Mouse (Mus musculus): ENCODE data around the gene Foxa3.
"Not testable (repeated sequence)": the region's sequence is repeated elsewhere in the genome, so short reads cannot be mapped to it uniquely, and the experiment has no call there.

Gene Foxa3

GRCm38 (mm10) chr7:19023357-19023814 lies at the start of gene Foxa3:
Gene Foxa3, minus strand, starts transcription at chr7:19023538.
- DNase-seq: peak; percentile 43

DNA sequence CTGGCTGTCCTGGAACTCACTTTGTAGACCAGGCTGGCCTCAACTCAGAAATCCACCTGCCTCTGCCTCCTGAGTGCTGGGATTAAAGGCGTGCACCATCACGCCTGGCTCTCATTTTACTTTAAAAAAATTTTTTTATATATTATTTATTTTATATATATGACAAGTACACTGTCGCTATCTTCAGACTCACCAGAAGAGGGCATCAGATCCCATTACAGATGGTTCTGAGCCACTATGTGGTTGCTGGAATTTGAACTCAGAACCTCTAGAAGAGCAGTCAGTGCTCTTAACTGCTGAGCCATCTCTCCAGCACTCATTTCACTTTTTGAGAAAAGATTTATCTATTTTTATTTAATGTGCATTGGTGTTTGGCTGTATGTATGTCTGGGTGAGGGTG lies 47.7 kb upstream of the Foxa3 start:
- DNase-seq: not testable (repeated sequence)

GRCm38 (mm10) chr7:19069500-19069899 lies 46.2 kb upstream of the Foxa3 start:
- DNase-seq: no peak

DNA sequence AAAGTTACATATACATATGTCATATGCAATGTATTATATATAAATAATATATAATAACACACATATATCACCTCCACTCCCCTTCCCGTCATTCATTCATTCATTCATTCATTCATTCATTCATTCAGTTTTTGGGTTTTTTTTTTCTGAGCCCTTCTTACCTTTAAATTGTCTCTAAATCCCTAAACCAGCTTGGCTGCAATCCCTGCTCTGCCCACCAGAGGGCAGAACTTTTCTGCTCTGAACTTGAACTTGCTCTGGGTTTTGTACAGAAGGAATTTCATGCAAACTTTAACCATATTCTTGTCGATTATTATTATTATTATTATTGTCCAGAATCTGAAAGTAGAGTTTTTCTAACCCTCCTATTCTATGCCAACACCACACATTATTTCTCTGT lies 45.4 kb upstream of the Foxa3 start:
- peak; percentile 83 for DNase-seq

DNA sequence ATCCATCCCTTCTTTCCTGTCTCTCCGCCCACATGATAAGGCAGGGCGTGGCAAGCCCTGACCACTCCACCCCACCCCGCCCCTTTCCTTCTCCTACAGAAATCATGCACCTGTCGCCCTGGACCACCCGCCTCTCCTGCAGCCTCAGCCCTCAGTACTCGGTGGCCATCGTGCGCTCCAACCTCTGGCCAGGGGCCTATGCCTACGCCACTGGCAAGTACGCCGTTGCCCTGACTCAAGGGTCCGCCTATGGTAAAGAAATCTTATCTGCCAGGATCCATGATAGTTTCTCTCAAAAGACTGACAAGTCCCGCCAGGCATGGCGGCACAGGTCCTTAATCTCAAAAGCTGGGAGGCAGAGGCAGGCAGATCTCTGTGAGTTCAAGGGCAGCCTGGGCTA lies 44.6 kb upstream of the Foxa3 start:
- DNase-seq: no peak

GRCm38 (mm10) chr7:19067063-19067462 lies 43.7 kb upstream of the Foxa3 start:
- DNase-seq: no peak

- DNase-seq: no peak
These were observed 42.6 kb upstream of the Foxa3 start for GRCm38 (mm10) chr7:19065896-19066295.

GRCm38 (mm10) chr7:19057405-19057804 lies 34.1 kb upstream of the Foxa3 start:
- DNase-seq: no peak

DNA sequence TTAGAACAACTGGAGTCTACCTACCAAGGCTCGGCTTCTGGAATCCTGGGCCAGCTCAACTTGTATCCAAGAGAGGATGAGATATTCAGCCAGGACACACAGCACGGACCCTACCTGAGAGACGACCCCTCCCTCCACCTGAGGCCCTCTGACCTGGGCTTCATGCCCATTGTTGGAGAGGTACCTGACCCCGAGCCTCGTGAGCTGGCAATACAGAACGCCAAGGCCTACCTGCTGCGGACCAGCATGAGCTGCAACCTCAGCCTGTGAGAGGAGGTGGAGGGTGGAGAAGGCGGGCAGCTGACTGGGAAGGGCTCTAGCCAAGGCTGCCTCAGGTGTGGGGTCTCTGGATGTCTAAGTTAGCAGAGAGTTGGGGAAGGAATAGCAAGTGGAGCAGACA lies 31.8 kb upstream of the Foxa3 start:
- DNase-seq: no peak

- no peak for DNase-seq
These were observed 31.4 kb upstream of the Foxa3 start for GRCm38 (mm10) chr7:19054777-19055076.

DNA sequence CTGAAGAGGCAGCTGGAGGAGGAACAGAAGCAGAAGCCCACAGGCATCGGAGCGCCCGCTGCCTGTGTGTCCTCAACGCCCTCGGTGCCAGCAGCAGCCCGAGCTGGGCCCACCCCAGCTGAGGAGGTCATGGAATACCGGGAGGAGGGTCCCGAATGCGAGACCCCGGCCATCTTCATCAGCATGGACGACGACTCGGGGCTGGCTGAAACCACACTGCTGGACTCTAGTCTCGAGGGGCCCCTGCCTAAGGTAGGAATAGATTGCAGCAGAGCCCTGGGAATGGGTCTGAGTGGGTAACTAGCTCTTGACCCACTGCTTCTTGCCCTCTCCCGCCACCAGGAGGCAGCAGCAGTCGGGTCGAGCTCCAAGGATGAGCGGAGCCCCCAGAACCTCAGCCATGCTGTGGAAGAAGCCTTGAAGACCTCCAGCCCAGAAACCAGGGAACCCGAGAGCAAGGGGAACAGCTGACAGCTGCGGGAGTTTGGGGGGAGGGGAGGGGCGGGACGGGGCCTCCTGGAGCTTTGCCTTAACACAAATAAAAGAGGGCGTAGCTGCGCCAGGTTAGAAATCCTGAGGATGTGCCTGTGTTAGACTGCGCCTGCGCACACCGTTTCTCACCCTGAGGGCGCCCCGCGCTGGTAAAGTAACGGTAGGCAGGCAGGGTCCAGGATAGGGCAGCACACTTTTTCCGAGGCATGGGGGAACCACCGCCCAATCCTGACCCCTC lies 30.9 kb upstream of the Foxa3 start, which contains the start of gene Rsph6a:
Gene Rsph6a, plus strand, starts transcription at position 644 of the 730 bp plus-strand sequence.
- DNase-seq: peak; percentile 34

DNA sequence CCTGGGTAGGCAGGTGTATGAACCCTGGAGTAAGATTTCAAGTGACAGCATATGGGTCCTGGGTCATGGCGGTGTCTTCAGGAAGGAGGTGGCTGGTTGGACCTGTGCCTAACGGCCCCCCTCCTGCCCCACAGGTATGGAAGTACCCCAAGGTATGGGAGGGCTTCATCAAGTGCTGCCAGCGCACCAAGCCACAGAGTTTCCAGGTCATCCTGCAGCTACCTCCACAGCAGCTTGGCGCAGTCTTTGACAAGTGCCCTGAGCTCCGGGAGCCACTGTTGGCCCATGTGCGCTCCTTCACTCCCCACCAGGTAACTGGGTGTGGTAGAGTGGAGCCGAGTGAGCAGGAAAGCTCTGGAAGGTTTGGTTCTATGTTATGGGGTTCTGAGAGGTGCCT lies 29.8 kb upstream of the Foxa3 start:
- no peak for DNase-seq

DNA sequence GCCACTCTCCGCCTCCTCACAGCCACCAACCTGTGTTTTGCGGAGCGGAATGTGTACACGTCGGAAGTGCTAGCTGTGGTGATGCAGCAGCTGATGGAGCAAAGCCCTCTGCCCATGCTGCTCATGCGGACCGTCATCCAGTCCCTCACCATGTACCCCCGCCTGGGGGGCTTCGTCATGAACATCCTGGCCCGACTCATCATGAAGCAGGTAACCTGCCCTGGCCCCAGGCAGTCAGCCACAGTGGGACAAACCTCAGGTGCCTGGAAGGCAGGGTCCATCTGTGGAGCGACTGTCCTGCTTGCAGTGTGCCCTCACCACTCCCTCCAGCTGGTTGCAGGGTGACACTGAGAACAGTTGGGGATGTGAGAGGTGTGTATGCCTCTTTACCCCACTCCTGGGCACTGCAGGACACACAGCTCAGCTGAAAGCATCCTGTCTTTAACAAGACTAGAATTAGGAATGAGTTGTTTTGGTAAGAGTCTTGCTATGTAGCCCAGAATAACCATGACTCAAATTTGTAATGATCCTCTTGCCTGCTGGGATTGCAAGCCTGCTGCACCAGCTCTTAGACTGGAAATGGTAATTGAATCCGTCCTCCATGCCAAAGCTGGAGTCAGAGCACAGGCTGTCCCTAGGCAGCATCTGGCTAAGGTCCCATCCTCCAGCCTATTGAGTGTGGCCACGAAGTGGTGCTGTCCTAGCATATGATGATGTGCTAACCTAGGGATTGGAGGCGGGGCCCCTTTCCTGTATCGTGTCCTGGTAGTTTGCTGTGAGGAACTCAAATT lies 29.2 kb upstream of the Foxa3 start:
- no peak for DNase-seq

- DNase-seq: no peak
These were observed 27.8 kb upstream of the Foxa3 start for GRCm38 (mm10) chr7:19051161-19051560.

DNA sequence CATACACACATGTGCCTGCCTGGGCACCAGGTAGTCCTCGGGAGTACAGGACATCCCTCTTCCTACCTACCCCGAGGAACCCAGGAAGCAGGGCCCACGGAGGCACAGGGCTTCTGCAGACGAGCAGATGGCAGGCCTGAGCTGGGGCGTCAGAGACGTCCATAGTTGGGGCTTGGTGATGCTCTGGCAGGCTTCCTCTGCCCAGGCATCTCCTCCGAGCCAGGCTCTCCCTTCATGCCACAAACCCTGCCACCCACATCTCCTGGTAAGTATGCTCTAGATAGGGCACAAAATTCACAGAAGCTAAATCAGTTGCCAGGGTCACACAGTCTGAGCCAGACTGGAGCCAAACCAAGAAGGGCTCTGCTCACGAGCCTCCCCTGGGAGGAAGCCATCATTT lies 26.8 kb upstream of the Foxa3 start:
- no peak for DNase-seq

DNA sequence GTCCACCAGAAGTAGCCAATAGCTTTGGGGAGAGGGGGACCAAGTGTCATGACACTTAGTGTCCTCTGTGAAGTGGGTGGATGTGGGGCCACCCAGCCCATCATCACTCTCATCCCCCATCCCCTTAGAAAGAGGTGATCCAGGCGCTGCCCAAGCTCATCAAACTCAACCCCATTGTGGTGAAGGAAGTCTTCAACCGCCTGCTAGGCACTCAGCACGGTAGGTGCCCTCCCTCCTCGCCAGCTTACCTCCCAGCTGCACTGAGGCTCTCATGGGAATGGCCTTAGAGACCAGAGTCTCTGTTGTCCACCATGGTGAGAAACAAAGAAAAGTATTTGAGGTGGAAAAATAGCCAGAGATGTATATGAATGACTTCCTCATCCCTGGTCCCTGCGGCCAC lies 25.9 kb upstream of the Foxa3 start:
- DNase-seq: no peak

DNA sequence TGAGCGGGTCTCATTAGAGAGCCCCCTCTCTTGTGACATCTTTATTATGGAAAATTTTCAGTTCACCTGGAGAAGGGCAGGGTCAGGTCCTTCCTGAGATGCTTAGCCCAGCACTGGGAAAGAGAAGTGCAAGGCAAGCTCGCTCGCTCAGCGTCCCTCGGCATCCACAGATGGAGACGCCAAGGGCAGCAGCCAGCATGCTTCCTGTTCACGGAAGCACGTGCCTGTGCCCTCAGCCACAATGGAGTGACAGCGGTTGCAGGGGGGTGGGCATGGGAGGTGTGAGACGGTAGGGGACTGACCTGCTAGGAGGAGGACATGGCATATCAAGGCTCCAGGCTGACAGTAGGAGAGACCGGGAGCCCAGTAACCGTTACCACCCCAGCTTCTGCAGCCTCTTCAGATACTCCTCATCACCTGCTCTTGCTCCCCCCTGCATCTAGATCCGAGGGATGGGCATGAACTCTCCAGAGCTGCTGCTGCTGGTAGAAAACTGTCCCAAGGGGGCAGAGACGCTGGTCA lies 24.7 kb upstream of the Foxa3 start:
- no peak for DNase-seq

GRCm38 (mm10) chr7:19046286-19047069 lies 23.1 kb upstream of the Foxa3 start:
- DNase-seq: peak; percentile 16

DNA sequence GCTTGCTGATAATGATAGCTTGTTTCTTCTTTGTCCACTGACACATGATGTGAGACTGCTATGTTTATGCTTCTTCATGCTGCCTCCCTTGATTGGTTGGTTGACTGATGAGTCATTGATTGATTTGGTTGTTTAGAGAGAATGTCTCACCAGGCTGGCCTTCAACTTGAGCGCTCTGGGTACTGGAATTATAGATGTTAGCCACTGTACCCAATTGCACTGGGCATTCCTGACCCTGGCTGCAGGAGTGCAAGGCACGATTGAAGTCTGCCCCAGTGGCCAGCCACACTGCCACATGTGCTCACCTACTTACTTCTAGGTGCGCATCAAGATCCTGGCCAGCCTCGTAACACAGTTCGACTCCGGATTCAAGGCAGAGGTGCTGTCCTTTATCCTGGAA lies 21.3 kb upstream of the Foxa3 start:
- DNase-seq: no peak

GRCm38 (mm10) chr7:19031641-19032040 lies 8.3 kb upstream of the Foxa3 start:
- no peak for DNase-seq

DNA sequence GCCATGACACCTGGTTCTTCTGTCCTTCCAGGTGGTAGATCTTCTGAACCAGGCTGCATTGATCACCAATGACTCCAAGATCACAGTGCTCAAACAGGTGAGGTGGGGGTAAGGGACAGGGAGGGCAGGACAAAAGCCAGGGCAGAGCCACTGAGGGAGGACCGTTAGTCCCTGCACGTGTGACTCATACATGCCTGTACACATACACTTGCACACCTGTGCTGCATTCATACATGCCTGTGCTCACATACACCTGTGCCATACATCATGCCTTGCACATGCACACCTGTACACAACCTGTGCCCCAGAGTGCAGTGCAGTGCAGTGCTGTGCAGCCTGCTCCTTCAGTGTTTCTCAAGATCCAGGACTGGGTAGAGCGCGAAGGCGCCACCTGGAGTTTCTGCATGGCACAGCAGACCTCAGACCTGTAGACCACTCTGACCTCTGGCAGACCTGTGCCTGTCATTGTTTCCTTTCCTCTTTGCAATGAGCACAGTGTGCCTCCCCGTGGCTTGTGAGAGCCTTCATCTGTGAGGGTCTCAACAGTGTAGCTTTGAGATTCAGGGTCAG lies 5.8 kb upstream of the Foxa3 start:
- DNase-seq: peak; percentile 56

DNA sequence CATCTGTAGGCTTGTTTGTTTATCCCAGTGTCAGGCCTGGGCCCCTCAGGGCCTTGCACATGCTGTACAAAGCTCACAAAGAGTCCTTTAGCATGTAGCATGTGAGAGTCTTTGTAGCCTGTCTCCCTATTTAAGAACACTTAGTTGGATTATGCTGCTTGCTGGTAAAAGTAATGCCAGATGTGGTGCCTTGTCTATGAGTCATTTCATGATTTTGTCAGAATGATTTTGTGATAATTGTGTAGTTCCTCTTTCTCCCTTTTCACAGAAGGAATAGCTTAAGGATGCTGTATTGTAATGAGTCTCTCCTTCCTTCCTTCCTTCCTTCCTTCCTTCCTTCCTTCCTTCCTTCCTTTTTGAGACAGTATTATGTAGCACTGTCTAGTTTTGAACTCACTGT lies 4.7 kb upstream of the Foxa3 start:
- no peak for DNase-seq
